Comparison of ENCODE assay signal across 25 mouse cellular contexts in the genomic region with DNA sequence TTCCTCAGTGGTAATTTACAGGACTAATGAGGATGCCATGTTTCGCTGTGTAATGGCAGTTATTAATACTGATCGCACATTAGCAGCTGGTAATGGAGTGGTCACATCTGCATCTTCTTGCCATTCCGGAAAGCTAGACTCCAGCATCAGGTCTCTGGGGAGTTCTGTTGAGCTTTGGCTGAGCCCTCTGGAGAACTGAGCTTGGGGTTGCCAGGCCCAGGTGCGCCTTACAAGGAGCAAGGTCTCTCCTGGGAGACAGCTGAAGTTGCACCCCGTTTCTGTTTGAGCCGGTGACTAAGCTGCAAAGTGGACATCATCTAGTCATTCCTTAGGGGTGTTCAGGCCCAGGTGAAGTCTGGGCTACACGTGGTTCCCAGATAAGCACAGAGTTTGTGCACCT.
"Had no signal": no experiment of that assay in that cellular context is flagged by ENCODE, and none has a peak within 500 bp of the region (broad histone marks: within the 10 kb centered on the region; RNA-seq: fewer than 3 reads in every experiment).

No protein-coding gene starts in this region.

- H3K4me2 ChIP-seq: heart, embryonic 12.5 days; hindbrain, embryonic 13.5 days; hindbrain, embryonic 15.5 days; intestine, embryonic 15.5 days; kidney, embryonic 15.5 days; limb, embryonic 12.5 days; liver, embryonic 13.5 days; liver, embryonic 15.5 days had no signal

- H3K36me3 ChIP-seq: heart, embryonic 10.5 days; heart, embryonic 12.5 days; hindbrain, embryonic 13.5 days; hindbrain, embryonic 15.5 days; intestine, embryonic 15.5 days; kidney, embryonic 15.5 days; limb, embryonic 10.5 days; limb, embryonic 12.5 days; liver, embryonic 13.5 days; liver, embryonic 15.5 days had no signal

- H3K27me3 ChIP-seq: heart, embryonic 12.5 days; hindbrain, embryonic 13.5 days; hindbrain, embryonic 15.5 days; intestine, embryonic 15.5 days; kidney, embryonic 15.5 days; limb, embryonic 12.5 days; liver, embryonic 13.5 days; liver, embryonic 15.5 days had no signal

- H3K9ac ChIP-seq: heart, embryonic 12.5 days; hindbrain, embryonic 13.5 days; hindbrain, embryonic 15.5 days; intestine, embryonic 15.5 days; kidney, embryonic 15.5 days; limb, embryonic 12.5 days; liver, embryonic 13.5 days; liver, embryonic 15.5 days had no signal

- ATAC-seq: hindbrain, postnatal 0 days; intestine, embryonic 15.5 days had no signal

- H3K4me3 ChIP-seq: heart, embryonic 10.5 days; heart, embryonic 12.5 days; hindbrain, embryonic 13.5 days; hindbrain, embryonic 15.5 days; intestine, embryonic 15.5 days; kidney, embryonic 15.5 days; left cerebral cortex, adult 2 months; limb, embryonic 10.5 days; limb, embryonic 12.5 days; liver, embryonic 13.5 days; liver, embryonic 15.5 days had no signal

- DNase-seq: gastrocnemius, postnatal 14 days; gastrocnemius, postnatal 36 days; heart, adult 18-20 months; heart, postnatal 10 days; heart, postnatal 36 days; kidney, adult 11 months; kidney, adult 2 months; kidney, adult 9 months; kidney, postnatal 14 days; kidney, postnatal 36 days; layer of hippocampus, adult 9-11 months; liver; liver, embryonic 13.5 days had no signal

- H3K9me3 ChIP-seq: heart, embryonic 10.5 days; heart, embryonic 12.5 days; hindbrain, embryonic 13.5 days; hindbrain, embryonic 15.5 days; intestine, embryonic 15.5 days; kidney, embryonic 15.5 days; limb, embryonic 10.5 days; limb, embryonic 12.5 days; liver, embryonic 13.5 days; liver, embryonic 15.5 days had no signal

- H3K4me1 ChIP-seq: intestine, embryonic 15.5 days; kidney, embryonic 15.5 days; limb, embryonic 10.5 days; limb, embryonic 12.5 days; liver, embryonic 13.5 days; liver, embryonic 15.5 days had no signal

- H3K27ac ChIP-seq: heart, embryonic 10.5 days; hindbrain, embryonic 13.5 days; hindbrain, embryonic 15.5 days; hindbrain, postnatal 0 days; intestine, embryonic 15.5 days; kidney, embryonic 15.5 days; kidney, postnatal 0 days; left cerebral cortex, adult 2 months; limb, embryonic 10.5 days; limb, embryonic 12.5 days; liver, embryonic 13.5 days; liver, embryonic 15.5 days had no signal
